Mouse (Mus musculus): Measurements from ENCODE around the gene Zfp36. TPM values are rescaled to one million over a fixed set of nuclear protein-coding genes. Genes with fewer than 3 reads are reported as not detected.
A peak's percentile ranks its signal among the peaks of the same experiment; 100 is the strongest.

Zfp36 gene
- polyA plus RNA-seq, 1 experiment, result 106 TPM

DNA sequence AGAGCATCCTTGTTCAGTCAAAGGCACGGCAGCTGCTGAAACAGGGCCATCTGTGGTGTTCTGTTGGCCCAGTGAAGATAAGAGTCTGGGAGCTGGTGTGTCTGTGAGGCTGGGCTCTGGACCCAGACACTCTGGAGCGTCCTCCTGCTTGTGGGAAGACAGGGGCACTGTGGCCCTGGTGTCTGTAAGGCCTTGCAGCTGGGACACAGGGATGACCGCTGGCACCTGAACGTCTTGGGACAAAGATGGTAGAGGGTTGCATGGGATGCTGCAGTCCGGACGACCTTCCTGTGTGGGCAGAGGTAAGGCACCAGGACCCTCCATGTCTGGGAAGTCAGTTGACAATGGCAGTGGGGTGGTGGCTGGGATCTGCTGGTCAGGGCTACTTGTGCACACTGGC is 19.8 kb downstream of the Zfp36 start:
- no peak for DNase-seq (ENCODE audit: low read depth in 1 of 2, low spot score in 2 of 2)
- WGBS, result 88% methylated on average over 6 of the region's 6 CpGs
- Histone ChIP-seq H3K4me3 (ENCODE audit: extremely low read depth, insufficient read depth, insufficient read length) (no peak overlapping the region), H3K27me3 (ENCODE audit: control insufficient read depth, insufficient read depth, low read length) (no peaks in the 10 kb centered on the region), H3K27ac (ENCODE audit: insufficient read depth, low read length) (no peak overlapping the region), H3K4me1 (ENCODE audit: control insufficient read depth, insufficient read depth, insufficient read length) (no peaks in the 10 kb centered on the region), H3K36me3 (ENCODE audit: control insufficient read depth, insufficient read depth, low read length) (peaks cover 35% of the 10 kb centered on the region)
- TF ChIP-seq CTCF (IDR thresholded peaks at IDR 0.05; ENCODE audit: extremely low read depth, insufficient read depth, insufficient read length, insufficient replicate concordance), result no peak
- TF ChIP-seq POLR2A (IDR thresholded peaks at IDR 0.05; ENCODE audit: low read depth, low read length), result no peak

DNA sequence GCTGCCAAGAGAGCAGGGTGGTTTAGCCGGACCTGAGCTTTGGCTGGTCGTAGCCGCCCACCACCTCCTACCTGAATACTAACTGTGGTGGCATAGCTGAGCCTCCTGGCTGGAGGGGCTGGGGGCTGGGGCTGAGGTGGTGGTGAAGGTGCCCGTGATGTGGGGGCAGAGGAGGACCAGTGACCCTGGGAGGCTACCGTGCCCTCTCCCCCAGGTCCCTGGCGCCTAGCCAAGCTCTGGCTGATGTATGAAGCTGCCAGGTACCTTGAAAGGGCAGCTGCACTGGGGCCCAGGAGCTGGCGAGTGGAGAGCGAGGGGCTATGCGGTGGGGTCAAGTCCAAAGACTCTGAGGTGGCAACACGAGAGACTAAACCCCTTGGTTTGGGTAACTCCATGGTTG is 20.2 kb downstream of the Zfp36 start:
- no peak overlapping the region for H3K27ac ChIP-seq (ENCODE audit: insufficient read depth, low read length)
- DNase-seq (ENCODE audit: low read depth in 1 of 2, low spot score in 2 of 2), result no peak
- TF ChIP-seq CTCF (IDR thresholded peaks at IDR 0.05; ENCODE audit: extremely low read depth, insufficient read depth, insufficient read length, insufficient replicate concordance) (no peak), POLR2A (IDR thresholded peaks at IDR 0.05; ENCODE audit: low read depth, low read length) (no peak)
- peaks cover 31% of the 10 kb centered on the region for H3K36me3 ChIP-seq (ENCODE audit: control insufficient read depth, insufficient read depth, low read length)
- H3K4me3 ChIP-seq (ENCODE audit: extremely low read depth, insufficient read depth, insufficient read length), result no peak overlapping the region
- H3K27me3 ChIP-seq (ENCODE audit: control insufficient read depth, insufficient read depth, low read length), result no peaks in the 10 kb centered on the region
- WGBS, result 90% methylated on average over 10 of the region's 10 CpGs
- H3K4me1 ChIP-seq (ENCODE audit: control insufficient read depth, insufficient read depth, insufficient read length), result no peaks in the 10 kb centered on the region

DNA sequence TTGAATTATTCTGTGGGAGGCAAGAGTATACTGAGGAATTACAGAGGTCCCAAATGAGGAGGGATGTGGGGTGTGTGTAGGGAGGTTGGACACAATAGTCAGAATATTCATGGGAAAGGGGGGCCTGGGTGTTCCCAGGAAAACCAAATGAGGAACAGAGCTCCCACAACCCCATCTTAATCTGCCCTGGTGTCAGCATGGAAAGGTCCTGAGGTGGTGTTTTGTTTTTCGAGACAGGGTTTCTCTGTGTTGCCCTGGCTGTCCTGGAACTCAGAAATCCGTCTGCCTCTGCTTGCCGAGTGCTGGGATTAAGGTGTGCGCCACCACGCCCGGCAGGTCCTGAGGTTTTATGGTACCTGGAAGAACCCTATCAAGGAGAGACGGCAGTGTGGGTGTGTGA is 21.6 kb downstream of the Zfp36 start:
- peaks cover 28% of the 10 kb centered on the region for H3K36me3 ChIP-seq (ENCODE audit: control insufficient read depth, insufficient read depth, low read length)
- H3K27ac ChIP-seq (ENCODE audit: insufficient read depth, low read length), result no peak overlapping the region
- no peaks in the 10 kb centered on the region for H3K4me1 ChIP-seq (ENCODE audit: control insufficient read depth, insufficient read depth, insufficient read length)
- H3K4me3 ChIP-seq (ENCODE audit: extremely low read depth, insufficient read depth, insufficient read length), result no peak overlapping the region
- no peak for TF ChIP-seq CTCF (IDR thresholded peaks at IDR 0.05; ENCODE audit: extremely low read depth, insufficient read depth, insufficient read length, insufficient replicate concordance)
- no peak for TF ChIP-seq POLR2A (IDR thresholded peaks at IDR 0.05; ENCODE audit: low read depth, low read length)
- 82% methylated on average over 7 of the region's 7 CpGs for WGBS
- no peaks in the 10 kb centered on the region for H3K27me3 ChIP-seq (ENCODE audit: control insufficient read depth, insufficient read depth, low read length)
- DNase-seq (ENCODE audit: low read depth in 1 of 2, low spot score in 2 of 2), result no peak

DNA sequence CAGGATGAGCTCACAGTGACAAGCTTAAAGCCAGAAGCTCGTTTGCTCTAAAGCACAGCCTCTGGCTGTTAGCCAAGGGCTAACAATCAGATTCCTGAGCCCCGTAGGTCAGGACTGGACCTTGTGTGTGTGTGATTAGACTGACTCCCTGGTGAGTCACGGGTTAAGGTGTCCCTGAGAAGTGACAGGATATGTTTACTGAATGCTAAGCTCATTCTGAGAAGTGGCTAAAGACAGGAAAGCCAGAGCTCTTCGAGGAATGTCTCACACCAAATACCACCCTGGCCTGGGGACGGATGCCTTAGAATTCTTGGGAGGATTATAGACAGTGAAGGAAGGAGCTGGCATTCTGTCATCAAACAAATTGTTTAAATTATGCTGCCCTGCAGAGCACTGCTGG is 22.1 kb downstream of the Zfp36 start:
- 52% methylated on average over 5 of the region's 5 CpGs for WGBS
- H3K36me3 ChIP-seq (ENCODE audit: control insufficient read depth, insufficient read depth, low read length), result peaks cover 32% of the 10 kb centered on the region
- H3K27me3 ChIP-seq (ENCODE audit: control insufficient read depth, insufficient read depth, low read length), result no peaks in the 10 kb centered on the region
- no peak overlapping the region for H3K4me3 ChIP-seq (ENCODE audit: extremely low read depth, insufficient read depth, insufficient read length)
- H3K27ac ChIP-seq (ENCODE audit: insufficient read depth, low read length), result peak overlapping the region; percentile 44
- H3K4me1 ChIP-seq (ENCODE audit: control insufficient read depth, insufficient read depth, insufficient read length), result no peaks in the 10 kb centered on the region
- TF ChIP-seq POLR2A (IDR thresholded peaks at IDR 0.05; ENCODE audit: low read depth, low read length) (no peak), CTCF (IDR thresholded peaks at IDR 0.05; ENCODE audit: extremely low read depth, insufficient read depth, insufficient read length, insufficient replicate concordance) (no peak)
- DNase-seq (ENCODE audit: low read depth in 1 of 2, low spot score in 2 of 2), result no peak

DNA sequence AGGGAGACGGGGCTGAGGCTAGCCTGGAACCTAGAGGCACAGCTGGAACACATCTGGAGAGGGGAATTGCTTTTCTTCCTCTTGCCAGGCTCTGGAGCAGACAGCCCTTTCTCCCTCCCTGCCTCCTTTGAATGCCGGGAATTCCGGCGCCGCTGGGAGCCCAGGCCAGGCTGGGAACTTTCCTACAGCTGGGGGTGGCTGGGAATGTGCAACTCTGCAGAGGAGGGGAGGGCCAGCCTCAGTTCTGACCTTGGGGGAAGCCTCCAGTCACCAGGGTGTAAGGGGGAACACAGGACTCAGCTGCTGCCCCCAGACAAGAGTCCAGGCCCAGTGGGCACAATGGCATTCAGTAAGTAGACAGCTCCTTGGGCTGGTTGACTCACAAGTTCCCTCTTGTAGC is 23.1 kb downstream of the Zfp36 start:
- no peaks in the 10 kb centered on the region for H3K27me3 ChIP-seq (ENCODE audit: control insufficient read depth, insufficient read depth, low read length)
- H3K4me1 ChIP-seq (ENCODE audit: control insufficient read depth, insufficient read depth, insufficient read length), result no peaks in the 10 kb centered on the region
- H3K27ac ChIP-seq (ENCODE audit: insufficient read depth, low read length), result peak overlapping the region; percentile 42; the same call in 1 of the 2 replicates
- no peak for TF ChIP-seq CTCF (IDR thresholded peaks at IDR 0.05; ENCODE audit: extremely low read depth, insufficient read depth, insufficient read length, insufficient replicate concordance)
- no peak for TF ChIP-seq POLR2A (IDR thresholded peaks at IDR 0.05; ENCODE audit: low read depth, low read length)
- WGBS, result 71% methylated on average over 5 of the region's 5 CpGs
- peaks cover 32% of the 10 kb centered on the region for H3K36me3 ChIP-seq (ENCODE audit: control insufficient read depth, insufficient read depth, low read length)
- DNase-seq (ENCODE audit: low read depth in 1 of 2, low spot score in 2 of 2), result peak in 1 of 2 experiments; percentile 14
- H3K4me3 ChIP-seq (ENCODE audit: extremely low read depth, insufficient read depth, insufficient read length), result no peak overlapping the region

DNA sequence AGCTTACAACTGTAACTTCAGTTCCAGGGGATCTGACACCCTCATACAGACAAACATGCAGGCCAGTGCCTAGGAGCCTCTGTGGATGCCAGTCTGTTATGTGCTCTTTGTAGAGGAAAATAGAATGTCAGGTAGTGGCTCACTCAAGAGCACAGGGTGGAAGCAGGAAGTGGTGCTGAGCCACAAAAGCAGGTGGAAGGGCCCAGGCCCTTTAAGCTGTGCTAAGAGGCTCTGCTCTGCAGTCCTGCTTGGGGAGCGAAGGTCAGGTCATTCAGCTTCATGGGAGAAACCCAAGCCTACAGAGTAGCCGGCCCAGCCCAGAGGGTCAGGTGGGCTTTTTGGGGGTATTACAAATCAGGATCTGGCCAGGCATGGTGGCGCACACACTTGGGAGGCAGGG is 24.8 kb downstream of the Zfp36 start:
- no peak for TF ChIP-seq CTCF (IDR thresholded peaks at IDR 0.05; ENCODE audit: extremely low read depth, insufficient read depth, insufficient read length, insufficient replicate concordance)
- TF ChIP-seq POLR2A (IDR thresholded peaks at IDR 0.05; ENCODE audit: low read depth, low read length), result no peak
- Histone ChIP-seq H3K4me3 (ENCODE audit: extremely low read depth, insufficient read depth, insufficient read length) (no peak overlapping the region), H3K27ac (ENCODE audit: insufficient read depth, low read length) (peak overlapping the region; percentile 45; the same call in 1 of the 2 replicates), H3K4me1 (ENCODE audit: control insufficient read depth, insufficient read depth, insufficient read length) (peaks cover 4% of the 10 kb centered on the region; the same call in 1 of the 2 replicates), H3K27me3 (ENCODE audit: control insufficient read depth, insufficient read depth, low read length) (no peaks in the 10 kb centered on the region), H3K36me3 (ENCODE audit: control insufficient read depth, insufficient read depth, low read length) (peaks cover 23% of the 10 kb centered on the region)
- peak in 1 of 2 experiments; percentile 47 for DNase-seq (ENCODE audit: low read depth in 1 of 2, low spot score in 2 of 2)
- WGBS, result 58% methylated on average over 3 of the region's 3 CpGs

DNA sequence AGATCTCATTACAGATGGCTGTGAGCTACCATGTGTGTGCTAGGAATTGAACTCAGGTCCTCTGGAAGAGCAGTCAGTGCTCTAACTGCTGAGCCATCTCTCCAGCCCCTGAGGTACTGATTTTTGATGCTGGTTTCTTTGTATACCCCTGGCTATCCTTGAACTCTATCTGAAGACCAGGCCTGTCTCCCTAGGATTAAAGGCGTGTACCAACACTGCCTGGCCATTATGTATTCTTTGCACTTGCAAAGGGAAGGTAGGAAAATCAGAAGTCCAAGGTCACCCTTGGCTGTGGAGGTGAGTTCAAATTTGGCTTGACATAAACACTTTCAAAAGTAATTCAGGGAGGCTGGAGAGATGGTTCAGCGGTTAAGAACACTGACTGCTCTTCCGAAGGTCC is 25.5 kb downstream of the Zfp36 start:
- 93% methylated on average over 3 of the region's 3 CpGs for WGBS
- Histone ChIP-seq H3K27ac (ENCODE audit: insufficient read depth, low read length) (no peak overlapping the region), H3K4me1 (ENCODE audit: control insufficient read depth, insufficient read depth, insufficient read length) (peaks cover 4% of the 10 kb centered on the region; the same call in 1 of the 2 replicates)

More for the DNA sequence above, 25.5 kb downstream of the Zfp36 start:
- Histone ChIP-seq H3K4me3 (ENCODE audit: extremely low read depth, insufficient read depth, insufficient read length) (no peak overlapping the region), H3K27me3 (ENCODE audit: control insufficient read depth, insufficient read depth, low read length) (no peaks in the 10 kb centered on the region), H3K36me3 (ENCODE audit: control insufficient read depth, insufficient read depth, low read length) (peaks cover 17% of the 10 kb centered on the region)
- TF ChIP-seq CTCF (IDR thresholded peaks at IDR 0.05; ENCODE audit: extremely low read depth, insufficient read depth, insufficient read length, insufficient replicate concordance), result no peak
- no peak for TF ChIP-seq POLR2A (IDR thresholded peaks at IDR 0.05; ENCODE audit: low read depth, low read length)
- DNase-seq (ENCODE audit: low read depth in 1 of 2, low spot score in 2 of 2), result no peak
